Comparison of ENCODE assay signal across 18 mouse cellular contexts in genomic region chr2:27083761-27084475, GRCm38 (mm10). TPM values are rescaled to one million over a fixed set of nuclear protein-coding genes. Genes with fewer than 3 reads are reported as not detected.
DNase-seq lines count a peak whose midpoint lies in the region; ATAC-seq and TF ChIP-seq lines count a peak whose summit lies in the region.
"Had no signal": no experiment of that assay in that cellular context is flagged by ENCODE, and none has a peak within 500 bp of the region (broad histone marks: within the 10 kb centered on the region; RNA-seq: fewer than 3 reads in every experiment).

No protein-coding gene starts in this region.

- no peaks in the 10 kb centered on the region for H3K9me3 ChIP-seq in heart, embryonic 11.5 days (replicated peaks; ENCODE audit: control insufficient read depth, low read length)
- H3K9me3 ChIP-seq in lung, embryonic 14.5 days (ENCODE audit: low read depth, low read length), result no peaks in the 10 kb centered on the region
- H3K9me3 ChIP-seq: embryonic facial prominence, embryonic 15.5 days; forebrain, embryonic 15.5 days; liver, embryonic 13.5 days; megakaryocyte, embryonic 14.5 days; neural tube, embryonic 13.5 days; stomach, embryonic 15.5 days had no signal

- 52% methylated on average over 12 of the region's 12 CpGs for WGBS in heart, embryonic 11.5 days (ENCODE audit: insufficient replicate concordance)
- WGBS in lung, embryonic 14.5 days, result 55% methylated on average over 12 of the region's 12 CpGs

- no peak overlapping the region for H3K9ac ChIP-seq in heart, embryonic 11.5 days (ENCODE audit: low read depth, low read length)
- no peak overlapping the region for H3K9ac ChIP-seq in lung, embryonic 14.5 days
- H3K9ac ChIP-seq: embryonic facial prominence, embryonic 15.5 days; forebrain, embryonic 15.5 days; liver, embryonic 13.5 days; neural tube, embryonic 13.5 days; stomach, embryonic 15.5 days had no signal

- no peaks in the 10 kb centered on the region for H3K36me3 ChIP-seq in heart, embryonic 11.5 days (ENCODE audit: control insufficient read depth, insufficient read depth, low read length)
- no peaks in the 10 kb centered on the region for H3K36me3 ChIP-seq in lung, embryonic 14.5 days (ENCODE audit: insufficient read depth)
- H3K36me3 ChIP-seq: embryonic facial prominence, embryonic 15.5 days; forebrain, embryonic 15.5 days; liver, embryonic 13.5 days; neural tube, embryonic 13.5 days; stomach, embryonic 15.5 days had no signal

- no peak overlapping the region for H3K27ac ChIP-seq in heart, embryonic 11.5 days (ENCODE audit: low read depth, low read length)
- H3K27ac ChIP-seq in lung, embryonic 14.5 days (ENCODE audit: low read depth), result no peak overlapping the region
- H3K27ac ChIP-seq: embryonic facial prominence, embryonic 15.5 days; forebrain, embryonic 15.5 days; gastrocnemius, adult 2 months; liver, embryonic 13.5 days; neural tube, embryonic 13.5 days; stomach, embryonic 15.5 days had no signal

- H3K4me1 ChIP-seq in heart, embryonic 11.5 days (ENCODE audit: control insufficient read depth, insufficient read depth, low read length), result peaks cover 55% of the 10 kb centered on the region
- H3K4me1 ChIP-seq in lung, embryonic 14.5 days (ENCODE audit: insufficient read depth), result peaks cover 45% of the 10 kb centered on the region

- H3K4me2 ChIP-seq in heart, embryonic 11.5 days, result no peak overlapping the region
- no peak overlapping the region for H3K4me2 ChIP-seq in lung, embryonic 14.5 days
- H3K4me2 ChIP-seq: embryonic facial prominence, embryonic 15.5 days; forebrain, embryonic 15.5 days; liver, embryonic 13.5 days; neural tube, embryonic 13.5 days; stomach, embryonic 15.5 days had no signal

- H3K4me3 ChIP-seq in heart, embryonic 11.5 days (ENCODE audit: low read depth, low read length), result no peak overlapping the region
- no peak overlapping the region for H3K4me3 ChIP-seq in lung, embryonic 14.5 days (ENCODE audit: low read depth, low read length)
- H3K4me3 ChIP-seq: embryonic facial prominence, embryonic 15.5 days; forebrain, embryonic 15.5 days; gastrocnemius, adult 2 months; liver, embryonic 13.5 days; megakaryocyte, embryonic 14.5 days; neural tube, embryonic 13.5 days; stomach, embryonic 15.5 days had no signal

- H3K27me3 ChIP-seq in heart, embryonic 11.5 days (ENCODE audit: control insufficient read depth, insufficient read depth, low read length), result 0 out of 2 replicates have a peak, but pooled peaks cover 2% of the 10 kb centered on the region
- no peaks in the 10 kb centered on the region for H3K27me3 ChIP-seq in lung, embryonic 14.5 days (ENCODE audit: insufficient read depth, low read length)
- H3K27me3 ChIP-seq: embryonic facial prominence, embryonic 15.5 days; forebrain, embryonic 15.5 days; neural tube, embryonic 13.5 days; stomach, embryonic 15.5 days had no signal

- TF ChIP-seq CTCF in lung, embryonic 14.5 days (IDR thresholded peaks at IDR 0.05; ENCODE audit: low read depth), result no peak

- no peak for ATAC-seq in heart, embryonic 11.5 days (replicated peaks; ENCODE audit: insufficient number of reproducible peaks, low FRiP score, low TSS enrichment)
- ATAC-seq in lung, embryonic 14.5 days (ENCODE audit: insufficient read depth), result no peak
- ATAC-seq: forebrain, embryonic 15.5 days; hindbrain, embryonic 16.5 days had no signal

- peak; percentile 97 for DNase-seq in heart, adult 11 months
- DNase-seq in lung, embryonic 14.5 days, result peak; percentile 19
- no peak for DNase-seq in lung, adult 18-20 months
- peak; percentile 74 for DNase-seq in kidney, postnatal 14 days
- DNase-seq in frontal cortex, postnatal 10 days (ENCODE audit: low spot score in 2 of 2), result no peak
- DNase-seq in left cerebral cortex, adult 11 months (ENCODE audit: low spot score), result no peak
- DNase-seq in gastrocnemius, postnatal 25 days, result no peak
- DNase-seq: cerebellum, adult 18-20 months; gastrocnemius, adult 2 months; liver, embryonic 13.5 days; retina, postnatal 1 day had no signal

RNA-seq across cellular contexts. Expression of gene Adamtsl2, which starts 4.7 kb away (rescaled TPM):
- polyA plus RNA-seq in heart, embryonic 11.5 days (2014; fragmentation: Nextera tagmentation; extraction: Ambion mirVana), result 9.0 and 14.2 TPM in 2 replicates
- polyA plus RNA-seq in lung, embryonic 14.5 days (2014; fragmentation: Nextera tagmentation; extraction: Ambion mirVana), result 19.2 and 21.0 TPM in 2 replicates
- 1 to 10 TPM; 8.2 to 8.7 TPM for total RNA-seq in gastrocnemius, postnatal 25 days (2021)

RNA-seq across cellular contexts. Expression of gene Mymk, which starts 11.9 kb away (rescaled TPM):
- polyA plus RNA-seq in heart, embryonic 11.5 days (2014; fragmentation: Nextera tagmentation; extraction: Ambion mirVana), result 0.15 and 0.23 TPM in 2 replicates
- polyA plus RNA-seq in lung, embryonic 14.5 days (2014; fragmentation: Nextera tagmentation; extraction: Ambion mirVana), result 0.17 and 0.18 TPM in 2 replicates
- total RNA-seq in gastrocnemius, postnatal 25 days (2021), result 10 to 100 TPM in 1 of 2 experiments, 1 to 10 TPM in 1; 4.8 to 14.4 TPM

RNA-seq across cellular contexts. Expression of gene Slc2a6, which starts 56.1 kb away (rescaled TPM):
- 0.30 TPM in 1 of 2 replicates, not detected in the other for polyA plus RNA-seq in heart, embryonic 11.5 days (2014; fragmentation: Nextera tagmentation; extraction: Ambion mirVana)
- polyA plus RNA-seq in lung, embryonic 14.5 days (2014; fragmentation: Nextera tagmentation; extraction: Ambion mirVana), result 0.28 and 0.35 TPM in 2 replicates
- total RNA-seq in gastrocnemius, postnatal 25 days (2021), result under 1 TPM; 0.10 to 0.16 TPM
- total RNA-seq: gastrocnemius, adult 2 months had no signal

RNA-seq across cellular contexts. Expression of gene Fam163b, which starts 58.4 kb away (rescaled TPM):
- 0.39 and 0.54 TPM in 2 replicates for polyA plus RNA-seq in heart, embryonic 11.5 days (2014; fragmentation: Nextera tagmentation; extraction: Ambion mirVana)
- polyA plus RNA-seq in lung, embryonic 14.5 days (2014; fragmentation: Nextera tagmentation; extraction: Ambion mirVana), result 0.61 and 0.70 TPM in 2 replicates
- not detected for total RNA-seq in gastrocnemius, postnatal 25 days (2021)
- total RNA-seq: gastrocnemius, adult 2 months had no signal

Comparison
In these comparisons a context has a peak if more than half of its experiments do, and no peak if none do; other contexts are left out.
1. DNase-seq: peak in heart, adult 11 months (single experiment), lung, embryonic 14.5 days (single experiment) and kidney, postnatal 14 days (single experiment); none in lung, adult 18-20 months (0 of 2), frontal cortex, postnatal 10 days (0 of 2), left cerebral cortex, adult 11 months (single experiment) and gastrocnemius, postnatal 25 days (single experiment).